Mouse (Mus musculus) ES-Bruce4 (cell line): ENCODE results near the gene Kcna3.

Experiments
- CTCF ChIP-seq: IDR thresholded peaks from one replicate; pipeline ENCODE4 v1.8.1; 2011; ENCODE audit warnings: low read depth, low read length
- EP300 ChIP-seq: IDR thresholded peaks from 2 replicates; pipeline ENCODE4 v1.6.1; 2011; ENCODE audit warnings: low read depth, low read length; ENCODE audit not compliant: insufficient read depth
- POLR2A ChIP-seq: IDR thresholded peaks from one replicate; pipeline ENCODE4 v1.8.1; 2011; ENCODE audit warnings: low read length; ENCODE audit not compliant: insufficient read depth

- no peak for TF ChIP-seq POLR2A
- TF ChIP-seq CTCF, result no peak
- no peak for TF ChIP-seq EP300
Observed at GRCm38 (mm10) chr3:107038661-107039223, 2.8 kb downstream of the Kcna3 start.
